Mouse (Mus musculus): Measurements from ENCODE around the gene Rassf1. TPM values are rescaled to one million over a fixed set of nuclear protein-coding genes. Genes with fewer than 3 reads are reported as not detected.

Gene Rassf1
- polyA plus RNA-seq, 1 experiment from 2014 or later, result 55.3 TPM

DNA sequence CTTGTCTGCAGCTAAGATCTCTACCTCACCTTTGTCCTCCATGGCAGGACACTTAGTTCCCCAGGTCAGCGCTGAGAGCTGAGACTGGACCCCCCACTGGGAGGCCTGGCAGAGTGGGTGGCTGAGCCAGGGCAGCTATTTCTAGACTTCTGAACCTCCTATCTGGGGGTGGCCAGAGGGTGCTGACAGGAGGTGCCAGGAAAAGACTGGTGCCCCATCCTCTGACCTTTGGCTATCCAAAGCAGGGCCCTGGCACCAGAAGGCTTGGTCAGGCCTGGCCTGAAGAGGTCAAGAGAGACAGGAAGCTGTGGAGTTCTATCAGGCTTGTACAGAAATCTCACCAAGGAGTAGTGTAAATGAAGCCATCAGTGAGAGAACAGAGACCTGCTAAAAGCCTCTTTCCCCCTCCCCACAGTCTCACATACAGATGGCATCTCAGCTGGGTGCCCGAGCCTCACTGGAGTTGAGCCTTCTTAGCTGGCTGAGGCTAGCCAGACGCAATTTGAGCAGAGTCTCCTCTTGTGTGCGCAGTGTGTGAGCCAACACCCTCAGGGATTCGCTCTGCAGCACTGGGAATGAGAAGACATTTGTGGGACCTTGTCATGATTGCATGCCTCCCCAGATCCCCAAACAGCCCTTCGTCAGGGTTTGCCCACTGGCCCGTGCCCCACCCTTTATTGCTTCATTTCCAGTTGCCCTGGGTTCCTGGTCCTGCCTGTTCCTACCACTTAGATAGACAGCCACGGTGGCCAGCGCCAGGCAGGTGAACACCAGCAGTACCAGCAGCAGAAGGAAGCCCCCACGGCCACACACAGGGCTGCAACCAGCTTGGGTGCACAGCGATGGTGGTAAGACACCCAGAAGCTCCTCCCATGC is 42.0 kb downstream of the Rassf1 start:
- H3K27ac ChIP-seq (ENCODE audit: low read length), result peak overlapping the region; percentile 87
- no peak overlapping the region for H3K4me3 ChIP-seq (ENCODE audit: low read length)
- 75% methylated on average over 11 of the region's 11 CpGs for WGBS
- peaks cover 28% of the 10 kb centered on the region for H3K36me3 ChIP-seq (ENCODE audit: control insufficient read depth, insufficient read depth)
- peak overlapping the region; percentile 9; the same call in 1 of the 2 replicates for H3K4me2 ChIP-seq (ENCODE audit: low read depth, low read length)
- H3K9ac ChIP-seq (ENCODE audit: low read length), result peak overlapping the region; percentile 50
- H3K27me3 ChIP-seq (ENCODE audit: control insufficient read depth, insufficient read depth, low read length), result no peaks in the 10 kb centered on the region
- ATAC-seq (replicated peaks; ENCODE audit: extremely low read depth, insufficient read depth, low FRiP score), result 0 out of 2 replicates have a peak, but pooled peaks have one; percentile 24
- no peaks in the 10 kb centered on the region for H3K9me3 ChIP-seq (replicated peaks; ENCODE audit: control insufficient read depth, low read length)
- H3K4me1 ChIP-seq (ENCODE audit: control insufficient read depth, insufficient read depth, low read length), result peaks cover 62% of the 10 kb centered on the region

DNA sequence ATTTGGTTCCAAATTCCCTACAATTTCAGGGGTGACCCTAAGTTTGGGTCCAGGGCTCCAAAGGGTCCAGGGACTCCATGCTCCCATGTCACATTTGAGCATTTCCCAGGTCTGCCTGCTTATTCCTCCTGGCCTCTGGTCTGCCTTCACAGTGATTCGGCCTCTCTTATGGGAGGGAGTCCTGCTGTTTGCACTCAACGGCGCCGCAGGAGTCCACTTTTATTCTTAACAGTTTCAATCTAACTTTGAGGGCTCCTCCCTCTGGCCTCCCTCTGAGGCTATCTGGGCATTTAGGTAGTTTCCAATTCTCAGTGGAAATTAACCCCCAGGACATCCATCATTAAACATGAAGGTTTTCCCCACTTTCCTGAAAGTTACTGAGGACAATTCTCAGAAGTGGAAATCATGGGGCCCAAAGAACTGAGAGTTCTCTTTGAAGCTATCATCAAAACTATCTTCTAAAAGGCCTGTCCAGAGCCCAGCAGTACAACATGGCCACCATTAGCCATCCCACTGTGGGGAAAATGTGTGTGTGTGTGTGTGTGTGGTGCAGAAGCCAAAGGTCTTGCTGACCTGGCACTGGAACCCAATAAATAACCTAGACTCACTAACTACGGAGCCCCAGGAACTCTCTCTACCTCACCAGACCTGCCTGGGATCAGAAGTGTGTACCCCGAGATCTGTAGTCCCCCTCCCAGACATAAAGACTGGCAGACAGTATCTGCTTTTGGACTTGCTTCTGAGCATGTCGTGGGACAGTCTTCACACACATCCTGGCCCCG is 43.1 kb downstream of the Rassf1 start:
- no peak overlapping the region for H3K4me2 ChIP-seq (ENCODE audit: low read depth, low read length)
- no peaks in the 10 kb centered on the region for H3K27me3 ChIP-seq (ENCODE audit: control insufficient read depth, insufficient read depth, low read length)
- H3K9ac ChIP-seq (ENCODE audit: low read length), result peak overlapping the region; percentile 16; the same call in 1 of the 2 replicates
- no peaks in the 10 kb centered on the region for H3K9me3 ChIP-seq (replicated peaks; ENCODE audit: control insufficient read depth, low read length)
- no peak overlapping the region for H3K4me3 ChIP-seq (ENCODE audit: low read length)
- ATAC-seq (replicated peaks; ENCODE audit: extremely low read depth, insufficient read depth, low FRiP score), result no peak
- peak overlapping the region; percentile 37; the same call in 1 of the 2 replicates for H3K27ac ChIP-seq (ENCODE audit: low read length)
- 78% methylated on average over 8 of the region's 8 CpGs for WGBS
- H3K36me3 ChIP-seq (ENCODE audit: control insufficient read depth, insufficient read depth), result peaks cover 28% of the 10 kb centered on the region
- H3K4me1 ChIP-seq (ENCODE audit: control insufficient read depth, insufficient read depth, low read length), result peaks cover 51% of the 10 kb centered on the region

DNA sequence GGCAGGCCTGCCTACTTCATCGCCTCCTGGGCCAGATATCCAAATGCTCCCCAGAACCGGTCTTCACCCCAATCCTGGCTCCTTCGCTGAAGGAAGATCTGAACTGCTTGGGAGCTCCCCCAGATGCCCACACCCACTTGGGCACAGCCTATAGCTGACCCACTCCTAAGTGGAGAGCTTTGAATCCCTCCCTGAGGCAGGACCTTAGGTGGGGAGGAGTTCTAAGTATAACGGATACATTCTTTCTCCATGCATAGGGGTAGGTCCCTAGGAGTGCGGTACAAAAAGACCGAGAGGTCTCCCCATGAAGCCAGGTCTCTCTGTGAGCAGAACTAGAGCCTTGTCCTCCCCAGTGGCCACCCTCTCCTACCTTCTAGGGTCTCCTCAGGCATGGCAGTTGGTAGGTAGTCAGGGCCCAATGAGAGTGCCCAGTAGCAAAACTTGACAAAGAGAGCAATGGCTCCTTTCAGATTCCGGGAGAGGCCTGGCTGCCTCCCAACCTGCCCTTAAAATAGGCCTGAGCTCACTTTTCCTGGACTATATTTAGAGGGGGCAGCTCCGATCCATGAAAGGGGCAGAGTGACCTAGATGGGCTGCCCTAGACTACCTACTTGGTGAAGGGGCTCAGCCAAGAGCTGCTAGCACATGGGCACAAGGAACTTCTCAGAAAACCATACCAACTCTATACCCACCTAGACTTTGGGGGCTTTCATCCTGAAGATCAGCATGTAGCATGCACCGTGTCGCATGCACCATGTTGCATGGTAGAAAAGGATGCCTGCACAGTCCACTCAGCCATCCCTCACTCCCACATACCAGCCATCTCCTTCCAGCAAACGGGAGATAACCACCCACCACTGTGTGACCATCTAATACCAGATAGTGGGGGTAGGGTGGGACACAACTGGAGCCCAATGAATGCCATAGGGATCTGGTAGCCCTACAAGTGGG is 45.5 kb downstream of the Rassf1 start:
- H3K4me1 ChIP-seq (ENCODE audit: control insufficient read depth, insufficient read depth, low read length), result peaks cover 31% of the 10 kb centered on the region
- peaks cover 17% of the 10 kb centered on the region for H3K36me3 ChIP-seq (ENCODE audit: control insufficient read depth, insufficient read depth)
- peak overlapping the region; percentile 52 for H3K4me3 ChIP-seq (ENCODE audit: low read length)
- WGBS, result 53% methylated on average over 11 of the region's 11 CpGs
- peak overlapping the region; percentile 76 for H3K4me2 ChIP-seq (ENCODE audit: low read depth, low read length)
- H3K27ac ChIP-seq (ENCODE audit: low read length), result peak overlapping the region; percentile 96
- H3K9ac ChIP-seq (ENCODE audit: low read length), result peak overlapping the region; percentile 79
- no peaks in the 10 kb centered on the region for H3K27me3 ChIP-seq (ENCODE audit: control insufficient read depth, insufficient read depth, low read length)
- H3K9me3 ChIP-seq (replicated peaks; ENCODE audit: control insufficient read depth, low read length), result no peaks in the 10 kb centered on the region
- ATAC-seq (replicated peaks; ENCODE audit: extremely low read depth, insufficient read depth, low FRiP score), result peak; percentile 84

DNA sequence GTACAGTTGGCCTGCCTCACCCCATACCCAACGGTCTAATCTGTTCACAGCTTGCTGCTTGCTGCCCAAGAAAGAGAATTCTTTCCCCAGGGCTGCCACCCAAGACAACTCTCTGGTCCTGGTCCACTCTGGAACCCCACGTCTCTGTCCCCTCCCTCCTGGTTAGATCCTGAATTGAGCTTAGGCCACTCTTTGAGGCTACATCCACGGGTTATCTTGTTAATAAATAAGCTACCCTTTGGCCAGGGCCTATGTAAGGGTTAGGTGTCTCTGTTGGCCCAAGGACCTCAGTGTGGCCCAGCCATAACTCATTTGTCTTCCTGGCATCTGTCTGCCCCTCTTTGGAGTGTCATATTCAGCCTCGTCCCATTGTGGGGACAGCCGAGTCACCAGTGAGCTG is 47.0 kb downstream of the Rassf1 start:
- Histone ChIP-seq H3K4me3 (ENCODE audit: low read length) (no peak overlapping the region), H3K27ac (ENCODE audit: low read length) (no peak overlapping the region), H3K9ac (ENCODE audit: low read length) (no peak overlapping the region), H3K9me3 (replicated peaks; ENCODE audit: control insufficient read depth, low read length) (no peaks in the 10 kb centered on the region), H3K4me1 (ENCODE audit: control insufficient read depth, insufficient read depth, low read length) (peaks cover 23% of the 10 kb centered on the region), H3K4me2 (ENCODE audit: low read depth, low read length) (no peak overlapping the region), H3K27me3 (ENCODE audit: control insufficient read depth, insufficient read depth, low read length) (no peaks in the 10 kb centered on the region), H3K36me3 (ENCODE audit: control insufficient read depth, insufficient read depth) (peaks cover 8% of the 10 kb centered on the region)
- WGBS, result 75% methylated on average over 5 of the region's 5 CpGs
- ATAC-seq (replicated peaks; ENCODE audit: extremely low read depth, insufficient read depth, low FRiP score), result no peak

DNA sequence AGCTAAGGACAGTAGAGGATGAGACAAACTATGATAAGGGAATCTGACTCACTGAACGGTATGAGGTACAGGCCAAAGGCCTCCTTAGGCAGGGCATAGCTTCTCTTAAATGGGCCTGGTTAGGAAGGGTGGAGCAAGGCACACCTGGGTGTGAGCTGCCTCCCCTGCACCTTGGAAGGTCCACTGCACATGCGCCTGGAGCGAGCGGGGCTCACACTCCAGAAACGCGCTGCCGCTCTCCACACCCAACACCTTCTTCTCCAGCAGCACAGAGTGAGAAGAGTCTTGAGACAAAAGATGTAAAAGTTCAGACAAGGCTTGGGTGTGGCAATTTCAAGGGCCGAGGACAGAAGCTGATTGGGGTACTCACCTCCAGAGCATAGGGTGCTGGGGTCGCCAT is 48.1 kb downstream of the Rassf1 start:
- peaks cover 13% of the 10 kb centered on the region for H3K4me1 ChIP-seq (ENCODE audit: control insufficient read depth, insufficient read depth, low read length)
- ATAC-seq (replicated peaks; ENCODE audit: extremely low read depth, insufficient read depth, low FRiP score), result no peak
- H3K36me3 ChIP-seq (ENCODE audit: control insufficient read depth, insufficient read depth), result no peaks in the 10 kb centered on the region; the same call in 1 of the 2 replicates
- H3K9ac ChIP-seq (ENCODE audit: low read length), result no peak overlapping the region
- no peaks in the 10 kb centered on the region for H3K27me3 ChIP-seq (ENCODE audit: control insufficient read depth, insufficient read depth, low read length)
- H3K4me3 ChIP-seq (ENCODE audit: low read length), result no peak overlapping the region
- H3K9me3 ChIP-seq (replicated peaks; ENCODE audit: control insufficient read depth, low read length), result no peaks in the 10 kb centered on the region
- H3K27ac ChIP-seq (ENCODE audit: low read length), result no peak overlapping the region
- WGBS, result 86% methylated on average over 9 of the region's 9 CpGs
- H3K4me2 ChIP-seq (ENCODE audit: low read depth, low read length), result no peak overlapping the region

DNA sequence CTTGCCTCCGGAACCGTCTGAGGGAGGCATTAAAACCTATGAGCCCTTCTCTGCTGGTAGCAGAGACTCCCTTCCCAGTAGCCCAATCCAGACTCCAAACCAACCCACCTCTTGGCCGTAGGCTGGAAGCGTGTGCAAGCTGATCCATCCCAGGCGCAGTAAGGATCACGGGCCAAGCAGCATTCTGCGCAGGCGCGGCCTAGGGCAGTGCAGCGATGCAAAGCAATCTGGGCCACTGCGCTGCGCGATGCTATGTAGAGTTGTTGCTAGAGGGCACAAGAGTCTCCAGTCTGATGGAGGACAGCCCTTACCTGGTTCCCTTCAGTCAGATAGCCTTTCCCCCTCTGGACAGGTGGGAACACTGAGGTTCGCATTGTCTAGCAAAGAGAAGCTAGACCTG is 48.5 kb downstream of the Rassf1 start:
- H3K9ac ChIP-seq (ENCODE audit: low read length), result no peak overlapping the region
- peaks cover 15% of the 10 kb centered on the region for H3K4me1 ChIP-seq (ENCODE audit: control insufficient read depth, insufficient read depth, low read length)
- H3K36me3 ChIP-seq (ENCODE audit: control insufficient read depth, insufficient read depth), result no peaks in the 10 kb centered on the region
- H3K4me3 ChIP-seq (ENCODE audit: low read length), result no peak overlapping the region
- H3K27ac ChIP-seq (ENCODE audit: low read length), result no peak overlapping the region
- H3K4me2 ChIP-seq (ENCODE audit: low read depth, low read length), result no peak overlapping the region
- ATAC-seq (replicated peaks; ENCODE audit: extremely low read depth, insufficient read depth, low FRiP score), result no peak
- H3K27me3 ChIP-seq (ENCODE audit: control insufficient read depth, insufficient read depth, low read length), result no peaks in the 10 kb centered on the region
- H3K9me3 ChIP-seq (replicated peaks; ENCODE audit: control insufficient read depth, low read length), result no peaks in the 10 kb centered on the region
- 68% methylated on average over 14 of the region's 14 CpGs for WGBS

DNA sequence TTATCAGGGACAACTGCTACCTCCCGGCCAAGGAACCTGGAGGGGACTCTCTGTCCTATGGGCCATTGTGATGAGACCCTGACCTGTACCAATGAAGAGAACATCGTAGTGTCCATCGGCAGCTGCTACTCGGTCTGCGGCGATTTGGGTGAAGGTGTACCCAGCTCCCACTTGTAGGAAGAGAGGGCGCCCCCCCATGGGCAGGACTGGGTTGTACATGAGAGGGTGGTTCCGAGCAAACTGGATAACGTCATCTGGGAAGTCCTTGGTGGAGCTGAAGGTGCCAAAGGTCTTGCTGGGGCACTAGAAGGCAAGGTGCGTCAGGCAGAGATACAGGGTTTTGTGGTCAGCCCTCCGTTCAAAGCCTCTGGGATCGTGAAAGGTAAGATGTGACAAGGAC is 49.4 kb downstream of the Rassf1 start:
- H3K27ac ChIP-seq (ENCODE audit: low read length), result no peak overlapping the region
- H3K4me1 ChIP-seq (ENCODE audit: control insufficient read depth, insufficient read depth, low read length), result peaks cover 16% of the 10 kb centered on the region
- H3K9me3 ChIP-seq (replicated peaks; ENCODE audit: control insufficient read depth, low read length), result no peaks in the 10 kb centered on the region
- H3K4me2 ChIP-seq (ENCODE audit: low read depth, low read length), result no peak overlapping the region
- no peaks in the 10 kb centered on the region for H3K27me3 ChIP-seq (ENCODE audit: control insufficient read depth, insufficient read depth, low read length)
- H3K4me3 ChIP-seq (ENCODE audit: low read length), result no peak overlapping the region
- no peaks in the 10 kb centered on the region for H3K36me3 ChIP-seq (ENCODE audit: control insufficient read depth, insufficient read depth)
- 75% methylated on average over 12 of the region's 12 CpGs for WGBS
- ATAC-seq (replicated peaks; ENCODE audit: extremely low read depth, insufficient read depth, low FRiP score), result no peak
- no peak overlapping the region for H3K9ac ChIP-seq (ENCODE audit: low read length)

DNA sequence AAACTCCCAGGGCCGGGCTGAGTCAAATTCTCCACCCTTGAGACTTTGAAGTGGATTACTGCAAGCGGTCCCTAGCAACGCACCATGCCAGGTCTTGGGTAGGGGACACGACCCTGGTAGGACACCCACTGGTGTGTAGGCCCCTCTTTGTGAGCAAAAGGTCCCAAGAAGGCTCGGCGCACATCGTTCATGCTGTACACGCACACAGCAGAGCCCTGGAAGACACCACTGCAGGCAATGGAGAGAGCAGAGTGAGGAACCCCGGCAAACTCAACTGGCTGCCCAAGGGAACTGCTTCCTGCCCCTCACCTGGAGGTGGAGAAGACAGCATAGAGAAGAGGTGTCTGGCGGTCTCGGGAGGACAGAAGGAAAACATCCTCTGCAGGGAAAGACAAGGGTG is 49.9 kb downstream of the Rassf1 start:
- no peak for ATAC-seq (replicated peaks; ENCODE audit: extremely low read depth, insufficient read depth, low FRiP score)
- 82% methylated on average over 11 of the region's 11 CpGs for WGBS
- H3K36me3 ChIP-seq (ENCODE audit: control insufficient read depth, insufficient read depth), result no peaks in the 10 kb centered on the region
- no peaks in the 10 kb centered on the region for H3K9me3 ChIP-seq (replicated peaks; ENCODE audit: control insufficient read depth, low read length)
- no peak overlapping the region for H3K27ac ChIP-seq (ENCODE audit: low read length)
- H3K4me3 ChIP-seq (ENCODE audit: low read length), result no peak overlapping the region
- peaks cover 18% of the 10 kb centered on the region for H3K4me1 ChIP-seq (ENCODE audit: control insufficient read depth, insufficient read depth, low read length)
- H3K4me2 ChIP-seq (ENCODE audit: low read depth, low read length), result no peak overlapping the region
- H3K9ac ChIP-seq (ENCODE audit: low read length), result no peak overlapping the region
- no peaks in the 10 kb centered on the region for H3K27me3 ChIP-seq (ENCODE audit: control insufficient read depth, insufficient read depth, low read length)

All from heart, embryonic 16.5 days (tissue).